In genomic region chr6:72851633-72852032, GRCm38 (mm10) we compare ENCODE assay signal across 8 mouse cellular contexts. TPM values are rescaled to one million over a fixed set of nuclear protein-coding genes. Genes with fewer than 3 reads are reported as not detected.
DNase-seq lines count a peak whose midpoint lies in the region; ATAC-seq lines count a peak whose summit lies in the region.

No protein-coding gene starts in this region.

- no peak overlapping the region for H3K4me3 ChIP-seq in midbrain, embryonic 10.5 days
- no peak overlapping the region for H3K4me3 ChIP-seq in midbrain, embryonic 16.5 days (ENCODE audit: low read depth, low read length)

- peaks cover 98% of the 10 kb centered on the region for H3K36me3 ChIP-seq in midbrain, embryonic 10.5 days
- H3K36me3 ChIP-seq in midbrain, embryonic 16.5 days (ENCODE audit: control insufficient read depth, insufficient read depth, low read length): peaks cover 8% of the 10 kb centered on the region

- peak; percentile 24 to 54 for DNase-seq in cerebellum, postnatal 14 days
- DNase-seq in midbrain, embryonic 10.5 days (ENCODE audit: low spot score): peak; percentile 34
- peak; percentile 48 for DNase-seq in embryo, embryonic 11 days
- DNase-seq in lung, postnatal 25 days (ENCODE audit: low spot score): peak; percentile 34
- peak; percentile 69 for DNase-seq in thymus, postnatal 14 days
- DNase-seq in left cerebral cortex, adult 8-10 months (ENCODE audit: low spot score in 2 of 2): no peak

- H3K27ac ChIP-seq in midbrain, embryonic 10.5 days (replicated peaks): no peak overlapping the region
- H3K27ac ChIP-seq in midbrain, embryonic 16.5 days (ENCODE audit: low read length): no peak overlapping the region

- H3K4me1 ChIP-seq in midbrain, embryonic 10.5 days: no peaks in the 10 kb centered on the region
- no peaks in the 10 kb centered on the region for H3K4me1 ChIP-seq in midbrain, embryonic 16.5 days (ENCODE audit: control insufficient read depth, insufficient read depth, low read length)

- no peak overlapping the region for H3K9ac ChIP-seq in midbrain, embryonic 16.5 days (ENCODE audit: low read depth, low read length)

- 80% methylated on average over 5 of the region's 5 CpGs for WGBS in midbrain, embryonic 10.5 days
- 75% methylated on average over 5 of the region's 5 CpGs for WGBS in midbrain, embryonic 16.5 days

- H3K9me3 ChIP-seq in midbrain, embryonic 10.5 days (replicated peaks): no peaks in the 10 kb centered on the region; the same call in 1 of the 2 replicates
- H3K9me3 ChIP-seq in midbrain, embryonic 16.5 days (replicated peaks; ENCODE audit: control insufficient read depth, low read length, poor library complexity, severe bottlenecking): no peaks in the 10 kb centered on the region; the same call in 1 of the 2 replicates

- no peak for ATAC-seq in cerebellum, adult (ENCODE audit: insufficient number of reproducible peaks, low FRiP score, low TSS enrichment)
- ATAC-seq in midbrain, embryonic 16.5 days: no peak

- H3K27me3 ChIP-seq in midbrain, embryonic 10.5 days (ENCODE audit: low read depth, poor library complexity, severe bottlenecking): no peaks in the 10 kb centered on the region
- no peaks in the 10 kb centered on the region for H3K27me3 ChIP-seq in midbrain, embryonic 16.5 days (ENCODE audit: control insufficient read depth, insufficient read depth, low read depth, low read length)

- H3K4me2 ChIP-seq in midbrain, embryonic 16.5 days (ENCODE audit: low read length): no peak overlapping the region

RNA-seq across cellular contexts. Expression of gene Kcmf1, which starts 48.1 kb away (rescaled TPM):
- polyA plus RNA-seq in midbrain, embryonic 10.5 days (2016; fragmentation: Nextera tagmentation; extraction: Ambion mirVana): 24.0 and 25.6 TPM in 2 replicates
- polyA plus RNA-seq in midbrain, embryonic 16.5 days (2015; fragmentation: Nextera tagmentation; extraction: Ambion mirVana): 29.7 and 32.4 TPM in 2 replicates
- total RNA-seq in left cerebral cortex, adult 8-10 months (2022): 10 to 100 TPM; 66.2 to 67.2 (median 67.1) TPM

Comparison
In these comparisons a context has a peak if more than half of its experiments do, and no peak if none do; other contexts are left out.
1. DNase-seq: peak in cerebellum, postnatal 14 days (2 of 2), midbrain, embryonic 10.5 days (single experiment), embryo, embryonic 11 days (single experiment), lung, postnatal 25 days (single experiment) and thymus, postnatal 14 days (single experiment); none in left cerebral cortex, adult 8-10 months (0 of 2).